Mouse (Mus musculus) T-helper 17 cell (primary cell): ENCODE data around the gene Ccl4.

Source experiments
- in situ Hi-C, 2 experiments: fragments of 300-600 bp; cut with MboI, MseI; formaldehyde crosslinking; loops; 1 replicate in 1 of 2; 2 replicates in 1 of 2; pipeline ENCODE4 v1.15.1; 2025; ENCODE audit warnings: high pct_unique_total_duplicates in 2 of 2

Gene Ccl4

GRCm38 (mm10) chr11:83671743-83672142 is 9.4 kb downstream of the Ccl4 start:
- in situ Hi-C loops = no loop called here

- in situ Hi-C loops = no loop called here
Measured at GRCm38 (mm10) chr11:83675665-83676064, 13.3 kb downstream of the Ccl4 start.

GRCm38 (mm10) chr11:83689918-83690317 is 27.5 kb downstream of the Ccl4 start:
- in situ Hi-C loops = no loop called here

- in situ Hi-C loops = no loop called here
Measured at GRCm38 (mm10) chr11:83692008-83692407, 29.6 kb downstream of the Ccl4 start.

GRCm38 (mm10) chr11:83703705-83704104 is 41.3 kb downstream of the Ccl4 start, which contains the start of gene Wfdc17:
TSS of gene Wfdc17 (plus strand) at chr11:83703991.
- in situ Hi-C loops = no loop called here

GRCm38 (mm10) chr11:83708715-83709114 is 46.3 kb downstream of the Ccl4 start, which contains the start of gene Wfdc18:
TSS of gene Wfdc18 (plus strand) at chr11:83709015.
- in situ Hi-C loops = no loop called here

GRCm38 (mm10) chr11:83709683-83710082 is 47.3 kb downstream of the Ccl4 start:
- in situ Hi-C loops = loop anchor here in 1 of 2 experiments (10.0 kb wide), 1 partner anchor 135 kb away; the partner anchor contains the start of gene Ccl9

GRCm38 (mm10) chr11:83712671-83713070 is 50.3 kb downstream of the Ccl4 start:
- in situ Hi-C loops = loop anchor here in 1 of 2 experiments (10.0 kb wide), 1 partner anchor 138 kb away; the partner anchor contains the start of gene Ccl9

- in situ Hi-C loops = loop anchor here in 1 of 2 experiments (10.0 kb wide), 1 partner anchor 139 kb away; the partner anchor contains the start of gene Ccl9
Measured at GRCm38 (mm10) chr11:83713925-83714324, 51.5 kb downstream of the Ccl4 start.
